Mouse (Mus musculus) induced T-regulatory cell, adult 2 months (primary cell): ENCODE data around the gene Ccdc18.
"Not testable (repeated sequence)": the region's sequence is repeated elsewhere in the genome, so short reads cannot be mapped to it uniquely, and the experiment has no call there.

Source experiments
- DNase-seq: peaks from one replicate; pipeline ENCODE4 v3.0.0-alpha.2; 2012; ENCODE audit warnings: low read depth

The Ccdc18 gene

GRCm38 (mm10) chr5:108132441-108133243 lies at the start of gene Ccdc18, which contains the start of gene Tmed5:
Gene Ccdc18 (plus strand): TSS chr5:108132875.
Gene Tmed5 (minus strand): TSS chr5:108132620.
- peak; percentile 99 for DNase-seq

GRCm38 (mm10) chr5:108085440-108085839 lies 47.2 kb upstream of the Ccdc18 start:
- DNase-seq = no peak

- not testable (repeated sequence) for DNase-seq
Observed at GRCm38 (mm10) chr5:108092731-108093130, 39.9 kb upstream of the Ccdc18 start.

GRCm38 (mm10) chr5:108097676-108098075 lies 35.0 kb upstream of the Ccdc18 start:
- DNase-seq = no peak

- DNase-seq = no peak
Observed at GRCm38 (mm10) chr5:108100196-108100595, 32.5 kb upstream of the Ccdc18 start.

- DNase-seq = no peak
Observed at GRCm38 (mm10) chr5:108104306-108104705, 28.4 kb upstream of the Ccdc18 start.

GRCm38 (mm10) chr5:108109346-108109745 lies 23.3 kb upstream of the Ccdc18 start:
- DNase-seq = no peak

GRCm38 (mm10) chr5:108117693-108118092 lies 15.0 kb upstream of the Ccdc18 start:
- DNase-seq = no peak

- DNase-seq = peak; percentile 16
Observed at GRCm38 (mm10) chr5:108120221-108120900, 12.3 kb upstream of the Ccdc18 start.

- peak; percentile 79 for DNase-seq
Observed at GRCm38 (mm10) chr5:108131849-108132440, 730 bp upstream of the Ccdc18 start.

GRCm38 (mm10) chr5:108152592-108152991 lies 19.9 kb downstream of the Ccdc18 start:
- no peak for DNase-seq

GRCm38 (mm10) chr5:108160796-108161195 lies 28.1 kb downstream of the Ccdc18 start:
- no peak for DNase-seq

GRCm38 (mm10) chr5:108163695-108164094 lies 31.0 kb downstream of the Ccdc18 start:
- DNase-seq = peak; percentile 50

- DNase-seq = no peak
Observed at GRCm38 (mm10) chr5:108184050-108184449, 51.4 kb downstream of the Ccdc18 start.

GRCm38 (mm10) chr5:108188967-108189366 lies 56.3 kb downstream of the Ccdc18 start:
- no peak for DNase-seq

GRCm38 (mm10) chr5:108206008-108206407 lies 73.3 kb downstream of the Ccdc18 start:
- DNase-seq = peak; percentile 63

GRCm38 (mm10) chr5:108211512-108211911 lies 78.8 kb downstream of the Ccdc18 start:
- no peak for DNase-seq

- DNase-seq = no peak
Observed at GRCm38 (mm10) chr5:108214928-108215327, 82.3 kb downstream of the Ccdc18 start.

GRCm38 (mm10) chr5:108224077-108224476 lies 91.4 kb downstream of the Ccdc18 start:
- no peak for DNase-seq

- DNase-seq = no peak
Observed at GRCm38 (mm10) chr5:108226159-108226558, 93.5 kb downstream of the Ccdc18 start.

GRCm38 (mm10) chr5:108246314-108246765 lies 113.7 kb downstream of the Ccdc18 start:
- peak; percentile 31 for DNase-seq

GRCm38 (mm10) chr5:108250033-108250432 lies 117.4 kb downstream of the Ccdc18 start:
- DNase-seq = no peak

- no peak for DNase-seq
Observed at GRCm38 (mm10) chr5:108255259-108255658, 122.6 kb downstream of the Ccdc18 start.
